Mouse (Mus musculus) limb, embryonic 13.5 days (tissue): ENCODE data around the gene Shld1. TPM values are rescaled to one million over a fixed set of nuclear protein-coding genes. Genes with fewer than 3 reads are reported as not detected.

ENCODE experiments used
- ATAC-seq: fragments of 200-750 bp; cut with Nextera tagmentation; 2 replicates; pipeline ENCODE4 v1.8.0; 2017; ENCODE audit warnings: low read depth, moderate number of reproducible peaks, moderate TSS enrichment; ENCODE audit not compliant: low FRiP score
- H3K27ac ChIP-seq: fragments of 300-500 bp; sonication (generic); 2 replicates; pipeline ENCODE4 v1.5.1; 2015; ENCODE audit warnings: inconsistent platforms, mild to moderate bottlenecking, moderate library complexity
- H3K27me3 ChIP-seq: fragments of 300-500 bp; sonication (generic); 2 replicates; pipeline ENCODE4 v1.6.1; 2015; ENCODE audit warnings: mild to moderate bottlenecking, inconsistent platforms
- H3K36me3 ChIP-seq: fragments of 300-500 bp; sonication (generic); 2 replicates; pipeline ENCODE4 v1.6.1; 2015; ENCODE audit warnings: inconsistent platforms, mild to moderate bottlenecking, moderate library complexity
- H3K4me1 ChIP-seq: fragments of 300-500 bp; sonication (generic); 2 replicates; pipeline ENCODE4 v1.6.1; 2015; ENCODE audit warnings: inconsistent platforms
- H3K4me2 ChIP-seq: fragments of 300-500 bp; sonication (generic); replicated peaks from 2 replicates; pipeline ENCODE4 v1.6.1; 2015; ENCODE audit warnings: inconsistent platforms, mild to moderate bottlenecking, moderate library complexity
- H3K4me3 ChIP-seq: fragments of 300-500 bp; sonication (generic); 2 replicates; pipeline ENCODE4 v1.5.1; 2015; ENCODE audit warnings: moderate library complexity, mild to moderate bottlenecking, inconsistent platforms
- H3K9ac ChIP-seq: fragments of 300-500 bp; sonication (generic); 2 replicates; pipeline ENCODE4 v1.6.1; 2015; ENCODE audit warnings: mild to moderate bottlenecking, inconsistent platforms
- H3K9me3 ChIP-seq: fragments of 300-500 bp; sonication (generic); 2 replicates; pipeline ENCODE4 v1.6.1; 2016; ENCODE audit warnings: inconsistent platforms
- WGBS: fragments of 180-500 bp; shearing (Covaris S2); methylation state at CpG from one replicate; pipeline ENCODE4 v1.1.7; 2015; 5-methylcytosine and 5-hydroxymethylcytosine counted together
- polyA plus RNA-seq: library from polyadenylated mRNA; unstranded; fragments of >200 nt; fragmentation: Nextera tagmentation; extraction: Ambion mirVana; gene quantifications from 2 replicates; pipeline ENCODE4 v1.2.1, GENCODE M21; 2015

Gene Shld1
- polyA plus RNA-seq, 1 experiment from 2014 or later: 21.0 TPM

GRCm38 (mm10) chr2:132733603-132734573 lies 47.2 kb downstream of the Shld1 start:
- H3K4me2 ChIP-seq: no peak overlapping the region
- ATAC-seq: no peak
- WGBS: 92% methylated on average over 10 of the region's 10 CpGs

GRCm38 (mm10) chr2:132738816-132739432 lies 52.2 kb downstream of the Shld1 start:
- Histone ChIP-seq H3K27ac (no peak overlapping the region), H3K27me3 (no peaks in the 10 kb centered on the region), H3K9ac (no peak overlapping the region), H3K4me2 (no peak overlapping the region), H3K9me3 (no peaks in the 10 kb centered on the region), H3K36me3 (no peaks in the 10 kb centered on the region), H3K4me3 (no peak overlapping the region), H3K4me1 (peaks cover 4% of the 10 kb centered on the region; the same call in 1 of the 2 replicates)
- no peak for ATAC-seq
- 56% methylated on average over 2 of the region's 2 CpGs for WGBS

More at GRCm38 (mm10) chr2:132733603-132734573, 47.2 kb downstream of the Shld1 start:
- Histone ChIP-seq H3K27ac (no peak overlapping the region), H3K4me3 (no peak overlapping the region), H3K9ac (no peak overlapping the region), H3K4me1 (peaks cover 4% of the 10 kb centered on the region; the same call in 1 of the 2 replicates), H3K9me3 (no peaks in the 10 kb centered on the region), H3K27me3 (no peaks in the 10 kb centered on the region), H3K36me3 (no peaks in the 10 kb centered on the region)

- H3K4me3 ChIP-seq: no peak overlapping the region
- no peak overlapping the region for H3K4me2 ChIP-seq
- no peak for ATAC-seq
- no peak overlapping the region for H3K9ac ChIP-seq
- no peaks in the 10 kb centered on the region for H3K27me3 ChIP-seq
- H3K4me1 ChIP-seq: peaks cover 3% of the 10 kb centered on the region; the same call in 1 of the 2 replicates
- H3K27ac ChIP-seq: no peak overlapping the region
- no peaks in the 10 kb centered on the region for H3K36me3 ChIP-seq
- 69% methylated on average over 8 of the region's 8 CpGs for whole genome bisulfite sequencing
- H3K9me3 ChIP-seq: no peaks in the 10 kb centered on the region
Observed at GRCm38 (mm10) chr2:132741862-132742347, 55.2 kb downstream of the Shld1 start.

- Histone ChIP-seq H3K4me3 (no peak overlapping the region), H3K27me3 (no peaks in the 10 kb centered on the region), H3K4me2 (no peak overlapping the region), H3K4me1 (no peaks in the 10 kb centered on the region), H3K9me3 (no peaks in the 10 kb centered on the region), H3K27ac (no peak overlapping the region), H3K36me3 (no peaks in the 10 kb centered on the region), H3K9ac (no peak overlapping the region)
- WGBS: 86% methylated on average over 5 of the region's 5 CpGs
- ATAC-seq: no peak
Observed at GRCm38 (mm10) chr2:132744866-132745265, 58.1 kb downstream of the Shld1 start.

GRCm38 (mm10) chr2:132746108-132746507 lies 59.4 kb downstream of the Shld1 start:
- Histone ChIP-seq H3K4me1 (no peaks in the 10 kb centered on the region), H3K9ac (no peak overlapping the region), H3K27me3 (no peaks in the 10 kb centered on the region), H3K36me3 (peaks cover 7% of the 10 kb centered on the region; the same call in 1 of the 2 replicates), H3K27ac (no peak overlapping the region), H3K4me3 (no peak overlapping the region), H3K4me2 (no peak overlapping the region), H3K9me3 (no peaks in the 10 kb centered on the region)
- ATAC-seq: no peak
- 77% methylated on average over 3 of the region's 3 CpGs for WGBS

- no peaks in the 10 kb centered on the region for H3K4me1 ChIP-seq
- ATAC-seq: no peak
Observed at GRCm38 (mm10) chr2:132750726-132751125, 64.0 kb downstream of the Shld1 start.

GRCm38 (mm10) chr2:132751141-132752066 lies 64.7 kb downstream of the Shld1 start:
- WGBS: 71% methylated on average over 15 of the region's 15 CpGs
- H3K4me2 ChIP-seq: no peak overlapping the region
- H3K36me3 ChIP-seq: peaks cover 7% of the 10 kb centered on the region; the same call in 1 of the 2 replicates
- ATAC-seq: no peak
- H3K27me3 ChIP-seq: no peaks in the 10 kb centered on the region
- H3K9me3 ChIP-seq: no peaks in the 10 kb centered on the region
- H3K4me3 ChIP-seq: no peak overlapping the region
- H3K27ac ChIP-seq: no peak overlapping the region
- H3K9ac ChIP-seq: no peak overlapping the region
- H3K4me1 ChIP-seq: no peaks in the 10 kb centered on the region

More at GRCm38 (mm10) chr2:132750726-132751125, 64.0 kb downstream of the Shld1 start:
- Histone ChIP-seq H3K9me3 (no peaks in the 10 kb centered on the region), H3K36me3 (peaks cover 7% of the 10 kb centered on the region; the same call in 1 of the 2 replicates), H3K4me2 (no peak overlapping the region), H3K27ac (no peak overlapping the region), H3K9ac (no peak overlapping the region), H3K4me3 (no peak overlapping the region), H3K27me3 (no peaks in the 10 kb centered on the region)

GRCm38 (mm10) chr2:132752398-132752797 lies 65.7 kb downstream of the Shld1 start:
- Histone ChIP-seq H3K4me3 (no peak overlapping the region), H3K9ac (no peak overlapping the region), H3K9me3 (no peaks in the 10 kb centered on the region), H3K27ac (no peak overlapping the region), H3K36me3 (peaks cover 7% of the 10 kb centered on the region; the same call in 1 of the 2 replicates), H3K4me1 (no peaks in the 10 kb centered on the region), H3K4me2 (no peak overlapping the region), H3K27me3 (no peaks in the 10 kb centered on the region)
- ATAC-seq: no peak
- 68% methylated on average over 2 of the region's 2 CpGs for WGBS

- Histone ChIP-seq H3K9ac (no peak overlapping the region), H3K4me3 (no peak overlapping the region), H3K9me3 (no peaks in the 10 kb centered on the region), H3K4me1 (no peaks in the 10 kb centered on the region), H3K27ac (no peak overlapping the region), H3K4me2 (no peak overlapping the region), H3K36me3 (peaks cover 7% of the 10 kb centered on the region; the same call in 1 of the 2 replicates), H3K27me3 (no peaks in the 10 kb centered on the region)
- ATAC-seq: no peak
- WGBS: 84% methylated on average over 3 of the region's 3 CpGs
Observed at GRCm38 (mm10) chr2:132753137-132753536, 66.4 kb downstream of the Shld1 start.

GRCm38 (mm10) chr2:132757911-132758310 lies 71.2 kb downstream of the Shld1 start:
- ATAC-seq: no peak
- 83% methylated on average over 5 of the region's 5 CpGs for WGBS
- Histone ChIP-seq H3K27me3 (no peaks in the 10 kb centered on the region), H3K4me1 (no peaks in the 10 kb centered on the region), H3K36me3 (no peaks in the 10 kb centered on the region), H3K27ac (no peak overlapping the region), H3K4me3 (no peak overlapping the region), H3K4me2 (no peak overlapping the region), H3K9ac (no peak overlapping the region), H3K9me3 (no peaks in the 10 kb centered on the region)

GRCm38 (mm10) chr2:132770822-132771221 lies 84.1 kb downstream of the Shld1 start:
- Histone ChIP-seq H3K27me3 (no peaks in the 10 kb centered on the region), H3K4me3 (no peak overlapping the region), H3K4me1 (no peaks in the 10 kb centered on the region), H3K9ac (no peak overlapping the region), H3K27ac (no peak overlapping the region), H3K9me3 (no peaks in the 10 kb centered on the region), H3K36me3 (no peaks in the 10 kb centered on the region), H3K4me2 (no peak overlapping the region)
- WGBS: 69% methylated on average over 1 of the region's 1 CpGs
- no peak for ATAC-seq
